Mouse (Mus musculus): Measurements from ENCODE around the gene Tmem59.

DNA sequence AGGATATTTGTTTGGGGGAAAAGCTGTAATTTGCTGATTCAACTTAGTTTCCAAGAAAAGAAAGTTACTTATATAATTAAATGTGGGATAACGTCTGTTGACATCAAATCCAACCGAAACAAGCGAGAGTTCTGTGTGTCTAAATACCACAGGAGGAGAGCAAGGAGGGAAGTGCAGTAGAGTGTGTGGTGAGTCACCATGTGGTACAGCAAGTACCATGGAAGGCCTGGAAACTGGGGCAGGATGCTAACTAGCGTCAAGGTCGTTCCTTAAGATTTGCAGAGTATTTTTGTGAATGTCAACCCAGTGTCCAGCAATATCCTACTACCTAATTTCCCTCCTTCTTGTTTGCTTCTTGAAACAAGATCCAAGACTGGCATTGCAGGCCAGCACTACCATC lies 19.9 kb downstream of the Tmem59 start:
- no peak for TF ChIP-seq CTCF (conservative IDR thresholded peaks at IDR 0.05; ENCODE audit: insufficient read depth, insufficient read length, low read depth, low read length)
- no peak for TF ChIP-seq POLR2A (IDR thresholded peaks at IDR 0.05; ENCODE audit: low read depth, low read length)
